ENCODE assay signal across 15 mouse cellular contexts in the genomic region with DNA sequence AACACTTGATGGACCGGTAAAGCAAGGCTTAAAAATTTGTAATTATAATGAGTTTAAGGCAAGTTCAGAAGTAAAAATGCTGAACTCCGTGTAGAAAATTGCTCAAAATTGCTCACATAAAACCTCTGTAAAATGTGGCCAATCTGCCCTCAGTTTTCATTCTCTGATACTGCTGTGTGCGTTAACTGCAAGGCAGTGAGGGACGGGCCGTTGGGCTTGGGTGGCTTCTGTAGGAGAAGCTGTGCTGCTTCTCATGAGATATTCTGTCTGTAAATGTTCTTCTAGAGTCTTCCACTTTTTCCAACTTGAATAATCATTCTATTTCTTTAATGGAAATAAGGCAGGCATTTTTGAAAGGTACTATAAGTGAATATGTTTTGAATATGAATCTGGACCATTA. TPM values are rescaled to one million over a fixed set of nuclear protein-coding genes. Genes with fewer than 3 reads are reported as not detected.
DNase-seq lines count a peak whose midpoint lies in the region; ATAC-seq lines count a peak whose summit lies in the region.
"Had no signal": no experiment of that assay in that cellular context is flagged by ENCODE, and none has a peak within 500 bp of the region (broad histone marks: within the 10 kb centered on the region; RNA-seq: fewer than 3 reads in every experiment).

No protein-coding gene starts in this region.

- no peak overlapping the region for H3K9ac ChIP-seq in heart, embryonic 15.5 days
- H3K9ac ChIP-seq in lung, embryonic 16.5 days (ENCODE audit: low read length): no peak overlapping the region
- H3K9ac ChIP-seq in liver, embryonic 11.5 days (ENCODE audit: low read depth, low read length): peak overlapping the region; percentile 62
- H3K9ac ChIP-seq: limb, embryonic 15.5 days had no signal

- DNase-seq in heart, postnatal 4 days: no peak
- DNase-seq in lung, postnatal 4 days: no peak
- no peak for DNase-seq in liver, embryonic 11.5 days (ENCODE audit: low spot score)
- no peak for DNase-seq in embryo, embryonic 10 days (ENCODE audit: low spot score)
- no peak for DNase-seq in left cerebral cortex, adult 18-20 months (ENCODE audit: low spot score in 2 of 2)
- DNase-seq: adrenal gland, adult 8-10 months; cerebellum, adult 9-10 months; heart, adult 2 months; kidney, postnatal 10 days; layer of hippocampus, adult 9-11 months had no signal

- H3K9me3 ChIP-seq in heart, embryonic 15.5 days (replicated peaks): no peaks in the 10 kb centered on the region
- no peaks in the 10 kb centered on the region for H3K9me3 ChIP-seq in lung, embryonic 16.5 days (ENCODE audit: control insufficient read depth, low read length)
- H3K9me3 ChIP-seq in liver, embryonic 11.5 days (ENCODE audit: control insufficient read depth, low read length): no peaks in the 10 kb centered on the region
- H3K9me3 ChIP-seq: limb, embryonic 15.5 days had no signal

- no peak overlapping the region for H3K4me3 ChIP-seq in heart, embryonic 15.5 days
- no peak overlapping the region for H3K4me3 ChIP-seq in lung, embryonic 16.5 days (ENCODE audit: low read length)
- peak overlapping the region; percentile 32 for H3K4me3 ChIP-seq in liver, embryonic 11.5 days (ENCODE audit: low read depth, low read length)
- H3K4me3 ChIP-seq: heart, adult 2 months; limb, embryonic 15.5 days had no signal

- peaks cover 66% of the 10 kb centered on the region for H3K4me1 ChIP-seq in heart, embryonic 15.5 days (replicated peaks)
- H3K4me1 ChIP-seq in lung, embryonic 16.5 days (replicated peaks; ENCODE audit: control insufficient read depth, insufficient read depth, low read length): peaks cover 34% of the 10 kb centered on the region
- peaks cover 62% of the 10 kb centered on the region for H3K4me1 ChIP-seq in liver, embryonic 11.5 days (replicated peaks; ENCODE audit: control insufficient read depth, insufficient read depth, low read length)

- no peaks in the 10 kb centered on the region for H3K36me3 ChIP-seq in heart, embryonic 15.5 days
- peaks cover 2% of the 10 kb centered on the region; the same call in 1 of the 2 replicates for H3K36me3 ChIP-seq in lung, embryonic 16.5 days (ENCODE audit: control insufficient read depth, insufficient read depth, low read length)
- H3K36me3 ChIP-seq in liver, embryonic 11.5 days (ENCODE audit: control insufficient read depth, insufficient read depth, low read length): peaks cover 10% of the 10 kb centered on the region; the same call in 1 of the 2 replicates
- H3K36me3 ChIP-seq: limb, embryonic 15.5 days had no signal

- H3K4me2 ChIP-seq in heart, embryonic 15.5 days: peak overlapping the region; percentile 51
- peak overlapping the region; percentile 17 for H3K4me2 ChIP-seq in lung, embryonic 16.5 days (ENCODE audit: low read depth, low read length)
- H3K4me2 ChIP-seq in liver, embryonic 11.5 days: peak overlapping the region; percentile 63
- H3K4me2 ChIP-seq: limb, embryonic 15.5 days had no signal

- H3K27ac ChIP-seq in heart, embryonic 15.5 days: peak overlapping the region; percentile 89
- peak overlapping the region; percentile 67 for H3K27ac ChIP-seq in lung, embryonic 16.5 days (ENCODE audit: low read length)
- H3K27ac ChIP-seq in liver, embryonic 11.5 days (ENCODE audit: low read depth, low read length): peak overlapping the region; percentile 96
- H3K27ac ChIP-seq: limb, embryonic 15.5 days had no signal

- no peak for ATAC-seq in heart, embryonic 15.5 days (replicated peaks; ENCODE audit: insufficient number of reproducible peaks, insufficient read depth, low FRiP score, low read depth)
- ATAC-seq in lung, embryonic 16.5 days (ENCODE audit: low read depth): no peak
- no peak for ATAC-seq in liver, embryonic 11.5 days (replicated peaks; ENCODE audit: low FRiP score)
- ATAC-seq: forebrain, embryonic 16.5 days; hindbrain, embryonic 16.5 days had no signal

- 38% methylated on average over 5 of the region's 5 CpGs for WGBS in heart, embryonic 15.5 days
- WGBS in lung, embryonic 16.5 days: 47% methylated on average over 5 of the region's 5 CpGs
- WGBS in liver, embryonic 11.5 days: 40% methylated on average over 5 of the region's 5 CpGs

- no peaks in the 10 kb centered on the region for H3K27me3 ChIP-seq in heart, embryonic 15.5 days
- no peaks in the 10 kb centered on the region for H3K27me3 ChIP-seq in lung, embryonic 16.5 days (ENCODE audit: control insufficient read depth, insufficient read depth, low read depth, low read length)
- H3K27me3 ChIP-seq in liver, embryonic 11.5 days (replicated peaks; ENCODE audit: control insufficient read depth, insufficient read depth, low read length): no peaks in the 10 kb centered on the region
- H3K27me3 ChIP-seq: limb, embryonic 15.5 days had no signal

RNA-seq across cellular contexts. Expression of a gene that starts 8.6 kb away (rescaled TPM):
- polyA plus RNA-seq in heart, embryonic 15.5 days (2015; fragmentation: Nextera tagmentation; extraction: Ambion mirVana): 43.7 TPM in 2 replicates
- total RNA-seq in heart, postnatal 4 days (2021): 10 to 100 TPM; 48.8 to 50.5 TPM
- 27.4 and 31.8 TPM in 2 replicates for polyA plus RNA-seq in lung, embryonic 16.5 days (2015; fragmentation: Nextera tagmentation; extraction: Ambion mirVana)
- 122 and 148 TPM in 2 replicates for polyA plus RNA-seq in liver, embryonic 11.5 days (2014; fragmentation: Nextera tagmentation; extraction: Ambion mirVana)
- 10 to 100 TPM; 45.1 to 47.7 TPM for total RNA-seq in left cerebral cortex, adult 18-20 months (2021)
